Mouse (Mus musculus) CH12.LX (cell line): ENCODE measurements around the gene Ttll7. TPM values are rescaled to one million over a fixed set of nuclear protein-coding genes. Genes with fewer than 3 reads are reported as not detected.

Source experiments
- DNase-seq: peaks from one replicate; pipeline ENCODE4 v3.0.0-alpha.2; 2013; ENCODE audit errors: extremely low read depth
- H3K27ac ChIP-seq: 2 replicates; pipeline ENCODE4 v1.5.1; 2012; ENCODE audit warnings: low read depth, mild to moderate bottlenecking, control low read depth, moderate library complexity; ENCODE audit not compliant: insufficient read depth
- H3K27me3 ChIP-seq: replicated peaks from 2 replicates; pipeline ENCODE3; 2012; ENCODE audit warnings: inconsistent platforms
- H3K36me3 ChIP-seq, 2 experiments: replicated peaks in 1 of 2; 2 replicates each; pipeline versions ENCODE3 to v1.6.1; 2012; ENCODE audit warnings: inconsistent platforms in 1 of 2, low read length in 1 of 2, mild to moderate bottlenecking in 1 of 2, mixed read lengths in 1 of 2, moderate library complexity in 1 of 2; ENCODE audit not compliant: control insufficient read depth in 1 of 2, insufficient read depth in 1 of 2
- H3K4me1 ChIP-seq, 2 experiments: 2 replicates each; pipeline ENCODE4 v1.6.1; 2012; ENCODE audit warnings: inconsistent platforms in 1 of 2, moderate library complexity in 1 of 2; ENCODE audit not compliant: insufficient read depth in 2 of 2, control insufficient read depth in 1 of 2
- H3K4me2 ChIP-seq: 2 replicates; pipeline ENCODE4 v1.6.1; 2012; ENCODE audit warnings: low read depth, mild to moderate bottlenecking, control low read depth; ENCODE audit not compliant: poor library complexity, insufficient read depth, severe bottlenecking
- H3K4me3 ChIP-seq, 3 experiments: fragments of 150-350 bp in 1 of 3; sonication (generic) in 1 of 3; replicated peaks in 1 of 3; 2 replicates each; pipeline versions ENCODE3 to v1.5.1; 2011 to 2012; ENCODE audit warnings: low read depth in 2 of 3, low read length in 2 of 3, mild to moderate bottlenecking in 2 of 3, moderate library complexity in 2 of 3, control low read depth in 1 of 3, improper control_type of control experiment in 1 of 3, inconsistent platforms in 1 of 3, mixed read lengths in 1 of 3; ENCODE audit not compliant: poor library complexity in 1 of 3
- H3K79me2 ChIP-seq: replicated peaks from 2 replicates; pipeline ENCODE4 v1.6.1; 2012; ENCODE audit warnings: mild to moderate bottlenecking, moderate library complexity; ENCODE audit not compliant: control insufficient read depth, poor library complexity, insufficient read depth, severe bottlenecking; ENCODE audit errors: extremely low read depth
- H3K9ac ChIP-seq: 2 replicates; pipeline ENCODE4 v1.6.1; 2012; ENCODE audit warnings: low read depth, mild to moderate bottlenecking, control low read depth, moderate library complexity; ENCODE audit not compliant: insufficient read depth
- H3K9me3 ChIP-seq: replicated peaks from 2 replicates; pipeline ENCODE3; 2012; ENCODE audit warnings: low read length, inconsistent platforms, mixed read lengths
- CHD1 ChIP-seq: IDR thresholded peaks from 2 replicates; pipeline ENCODE4 v1.6.1; 2012; ENCODE audit warnings: low read depth, low read length, improper control_type of control experiment, inconsistent platforms
- CTCF ChIP-seq, 2 experiments: IDR thresholded peaks in 1 of 2; conservative IDR thresholded peaks in 1 of 2; 2 replicates each; pipeline ENCODE4 v1.5.1; 2011 to 2012; ENCODE audit warnings: low read depth in 2 of 2, low read length in 2 of 2, improper control_type of control experiment in 1 of 2, inconsistent platforms in 1 of 2, mild to moderate bottlenecking in 1 of 2, moderate library complexity in 1 of 2
- ELF1 ChIP-seq: IDR thresholded peaks from 2 replicates; pipeline ENCODE4 v1.6.1; 2014; ENCODE audit warnings: low read depth, mild to moderate bottlenecking, inconsistent platforms, low read length, improper control_type of control experiment
- ETS1 ChIP-seq: conservative IDR thresholded peaks from 2 replicates; pipeline ENCODE4 v1.6.1; 2012; ENCODE audit warnings: low read depth, mild to moderate bottlenecking, inconsistent platforms, low read length, improper control_type of control experiment, moderate library complexity
- HCFC1 ChIP-seq: IDR thresholded peaks from 2 replicates; pipeline ENCODE4 v1.6.1; 2012; ENCODE audit warnings: low read depth, mild to moderate bottlenecking, inconsistent platforms, low read length, improper control_type of control experiment
- IRF4 ChIP-seq: IDR thresholded peaks from 2 replicates; pipeline ENCODE4 v1.6.1; 2014; ENCODE audit warnings: low read depth, mild to moderate bottlenecking, inconsistent platforms, low read length, improper control_type of control experiment
- JUN ChIP-seq: IDR thresholded peaks from 2 replicates; pipeline ENCODE4 v1.6.1; 2011; ENCODE audit warnings: low read depth, mild to moderate bottlenecking, low read length, improper control_type of control experiment, moderate library complexity; ENCODE audit not compliant: insufficient read depth
- KAT2A ChIP-seq: IDR thresholded peaks from 2 replicates; pipeline ENCODE4 v1.6.1; 2012; ENCODE audit warnings: low read length, improper control_type of control experiment, inconsistent platforms; ENCODE audit not compliant: insufficient replicate concordance
- MAFK ChIP-seq: IDR thresholded peaks from 2 replicates; pipeline ENCODE4 v1.6.1; 2011; ENCODE audit warnings: low read length, improper control_type of control experiment; ENCODE audit not compliant: insufficient replicate concordance
- MAX ChIP-seq: IDR thresholded peaks from 2 replicates; pipeline ENCODE4 v1.6.1; 2011; ENCODE audit warnings: low read length, improper control_type of control experiment
- MAZ ChIP-seq: IDR thresholded peaks from 2 replicates; pipeline ENCODE4 v1.6.1; 2012; ENCODE audit warnings: low read depth, mild to moderate bottlenecking, inconsistent platforms, low read length, improper control_type of control experiment, moderate library complexity
- MEF2A ChIP-seq: IDR thresholded peaks from 2 replicates; pipeline ENCODE4 v1.6.1; 2014; ENCODE audit warnings: low read depth, mild to moderate bottlenecking, inconsistent platforms, low read length, improper control_type of control experiment, borderline replicate concordance
- MXI1 ChIP-seq: IDR thresholded peaks from 2 replicates; pipeline ENCODE4 v1.6.1; 2011; ENCODE audit warnings: mild to moderate bottlenecking, low read depth, low read length, improper control_type of control experiment
- NELFE ChIP-seq: IDR thresholded peaks from 2 replicates; pipeline ENCODE4 v1.6.1; 2011; ENCODE audit warnings: low read depth, low read length, improper control_type of control experiment
- NRF1 ChIP-seq: IDR thresholded peaks from 2 replicates; pipeline ENCODE4 v1.6.1; 2014; ENCODE audit warnings: low read depth, mild to moderate bottlenecking, inconsistent platforms, low read length, improper control_type of control experiment, moderate library complexity
- POLR2A ChIP-seq: IDR thresholded peaks from 2 replicates; pipeline ENCODE4 v1.6.1; 2011; ENCODE audit warnings: low read depth, mild to moderate bottlenecking, improper control_type of control experiment, low read length
- RCOR1 ChIP-seq: conservative IDR thresholded peaks from 2 replicates; pipeline ENCODE4 v1.6.1; 2012; ENCODE audit warnings: low read depth, mild to moderate bottlenecking, inconsistent platforms, low read length, improper control_type of control experiment
- SIN3A ChIP-seq: IDR thresholded peaks from 2 replicates; pipeline ENCODE4 v1.6.1; 2012; ENCODE audit warnings: low read length, improper control_type of control experiment, inconsistent platforms
- TBP ChIP-seq: conservative IDR thresholded peaks from 2 replicates; pipeline ENCODE4 v1.6.1; 2011; ENCODE audit warnings: low read depth, low read length, improper control_type of control experiment
- TCF12 ChIP-seq: IDR thresholded peaks from 2 replicates; pipeline ENCODE4 v1.6.1; 2014; ENCODE audit warnings: low read depth, mild to moderate bottlenecking, inconsistent platforms, low read length, improper control_type of control experiment
- UBTF ChIP-seq: IDR thresholded peaks from 2 replicates; pipeline ENCODE4 v1.6.1; 2012; ENCODE audit warnings: low read depth, mild to moderate bottlenecking, inconsistent platforms, low read length, improper control_type of control experiment, moderate library complexity
- ZKSCAN1 ChIP-seq: IDR thresholded peaks from 2 replicates; pipeline ENCODE4 v1.6.1; 2012; ENCODE audit warnings: low read depth, inconsistent platforms, low read length, improper control_type of control experiment, borderline replicate concordance
- ZMIZ1 ChIP-seq: IDR thresholded peaks from 2 replicates; pipeline ENCODE4 v1.6.1; 2012; ENCODE audit warnings: low read depth, mild to moderate bottlenecking, inconsistent platforms, low read length, improper control_type of control experiment
- ZNF384 ChIP-seq: IDR thresholded peaks from 2 replicates; pipeline ENCODE4 v1.6.1; 2012; ENCODE audit warnings: low read depth, low read length, improper control_type of control experiment, inconsistent platforms
- dilution Hi-C: fragments of 300-500 bp; cut with MboI; formaldehyde crosslinking; loops from 2 replicates; pipeline ENCODE4 v1.14.3; 2020; ENCODE audit warnings: low sequenced_read_pairs; ENCODE audit not compliant: extremely low pct_unique_long_range_greater_than_20kb, extremely low pct_ligation_motif_present
- in situ Hi-C: fragments of 300-500 bp; cut with MboI; formaldehyde crosslinking; loops from 3 replicates; pipeline ENCODE4 v1.14.3; 2019; ENCODE audit warnings: low sequenced_read_pairs, low pct_ligation_motif_present, low pct_unique_long_range_greater_than_20kb, mixed read lengths
- polyA plus RNA-seq: library from polyadenylated mRNA; unstranded; fragments of >175 nt; gene quantifications from 2 replicates; pipeline ENCODE4 v1.2.1, GENCODE M21; 2012; ENCODE audit warnings: low read depth; ENCODE audit not compliant: insufficient read length
- total RNA-seq, 2 experiments: library from RNA; depleted of rRNA; stranded (reverse); fragments of 300-350 nt in 1 of 2; fragments of >200 nt in 1 of 2; gene quantifications; 2 replicates each; pipeline ENCODE4 v1.2.3; 2012 to 2014

Gene Ttll7
- total and polyA plus RNA-seq, 3 experiments: 1.7 to 3.9 (median 2.0) TPM

GRCm38 (mm10) chr3:146918323-146918722, 66.2 kb downstream of the Ttll7 start:
- Histone ChIP-seq H3K36me3 (no peaks in the 10 kb centered on the region), H3K79me2 (no peaks in the 10 kb centered on the region), H3K9me3 (no peaks in the 10 kb centered on the region), H3K9ac (no peak overlapping the region), H3K4me3 (no peak overlapping the region), H3K4me2 (no peak overlapping the region), H3K27ac (no peak overlapping the region), H3K27me3 (no peaks in the 10 kb centered on the region), H3K4me1 (peaks cover 0 to 4% of the 10 kb centered on the region in 2 experiments; a peak in 1 of 4 replicates)
- dilution Hi-C loops (no loop called here), in situ Hi-C loops (loop anchor here (10.0 kb wide), 2 partner anchors 124 to 334 kb away; no protein-coding TSS in a partner anchor)
- DNase-seq: no peak
- TF ChIP-seq RCOR1: no peak
- no peak for TF ChIP-seq MXI1
- no peak for TF ChIP-seq TBP
- no peak for TF ChIP-seq POLR2A

- Histone ChIP-seq H3K27ac (peak overlapping the region; percentile 91; the same call in 1 of the 2 replicates), H3K4me3 (peak overlapping the region; percentile 41 to 57 (median 49)), H3K4me1 (peaks cover 37 to 55% of the 10 kb centered on the region in 2 experiments), H3K27me3 (no peaks in the 10 kb centered on the region), H3K9me3 (peaks cover 13% of the 10 kb centered on the region), H3K36me3 (peaks cover 14 to 16% of the 10 kb centered on the region in 2 experiments), H3K79me2 (no peaks in the 10 kb centered on the region), H3K4me2 (peak overlapping the region; percentile 87), H3K9ac (peak overlapping the region; percentile 93)
- in situ Hi-C loops (loop anchor here (25.0 kb wide), 1 partner anchor 740 kb away; no protein-coding TSS in a partner anchor), dilution Hi-C loops (no loop called here)
- no peak for DNase-seq
- TF ChIP-seq MAZ (0 out of 2 replicates have a peak, but pooled peaks have one; percentile 59), NRF1 (no peak), ZNF384 (peak; percentile 62; the same call in 1 of the 2 replicates), ZMIZ1 (no peak), NELFE (no peak), ZKSCAN1 (no peak), MAX (no peak), MAFK (no peak), ELF1 (0 out of 2 replicates have a peak, but pooled peaks have one; percentile 11), CHD1 (no peak; the same call in 1 of the 2 replicates), MEF2A (peak; percentile 70), SIN3A (0 out of 2 replicates have a peak, but pooled peaks have one; percentile 32), TCF12 (no peak), KAT2A (0 out of 2 replicates have a peak, but pooled peaks have one; percentile 6), JUN (no peak), IRF4 (peak; percentile 34; the same call in 1 of the 2 replicates), CTCF (conservative IDR thresholded peaks at IDR 0.05 in 1 of 2, IDR thresholded peaks at IDR 0.05 in 1 of 2; ENCODE audit: low read depth in 2 of 2, low read length in 2 of 2) (no peak), UBTF (0 out of 2 replicates have a peak, but pooled peaks have one; percentile 72), TBP (0 out of 2 replicates have a peak, but pooled peaks have one; percentile 16), HCFC1 (no peak), ETS1 (no peak)
These were observed 75.3 kb downstream of the Ttll7 start for GRCm38 (mm10) chr3:146927311-146928015.
